Mouse (Mus musculus) kidney, postnatal 14 days (tissue): Measurements from ENCODE around the gene Tmem176a.
A peak's percentile ranks its signal among the peaks of the same experiment; 100 is the strongest.

Source experiments
- DNase-seq: peaks from one replicate; pipeline ENCODE4 v3.0.0; 2022; ENCODE audit warnings: mixed read lengths

Gene Tmem176a

GRCm38 (mm10) chr6:48842111-48842842 is 1.6 kb downstream of the Tmem176a start:
- DNase-seq = peak; percentile 74

DNA sequence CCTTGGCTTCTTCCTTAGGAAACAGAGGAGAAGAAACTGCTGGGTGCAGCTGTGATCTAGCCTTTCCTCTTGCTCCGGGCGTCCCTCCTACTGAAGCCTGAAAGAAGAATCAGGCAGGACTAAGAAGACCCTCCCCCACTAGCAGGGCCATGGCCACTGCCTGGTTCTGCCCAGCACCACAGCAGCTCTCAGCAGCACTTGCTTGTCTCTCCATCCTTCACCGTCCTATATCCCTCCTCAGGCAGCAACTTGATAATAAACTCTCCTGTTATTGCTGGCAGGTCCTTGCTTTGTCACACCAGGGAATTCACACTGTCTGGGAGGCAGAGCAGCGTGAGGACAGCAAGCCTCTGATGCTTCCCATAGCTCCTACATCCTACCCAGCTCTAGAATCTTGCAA is 4.4 kb downstream of the Tmem176a start:
- DNase-seq = no peak

- peak; percentile 72 for DNase-seq
These were observed 11.2 kb downstream of the Tmem176a start for GRCm38 (mm10) chr6:48851820-48852491.

DNA sequence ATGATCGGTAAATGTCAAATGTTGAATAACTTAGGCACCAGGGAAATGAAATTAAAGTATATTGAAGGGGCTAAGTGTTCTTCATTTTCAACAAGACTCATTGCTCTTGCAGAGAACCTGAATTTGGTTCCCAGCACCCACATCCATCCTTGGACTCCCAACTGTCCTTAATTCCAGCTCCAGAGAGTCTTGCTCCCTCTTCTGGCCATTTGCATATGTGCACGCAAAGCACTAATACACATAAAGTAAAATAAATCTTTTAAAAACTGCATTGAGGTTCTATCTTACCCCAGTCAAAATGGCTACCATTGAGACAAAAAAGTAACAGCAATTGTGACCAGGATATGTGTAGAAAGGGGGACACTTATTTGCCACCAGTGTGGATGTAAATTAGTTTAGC is 13.4 kb downstream of the Tmem176a start:
- no peak for DNase-seq

GRCm38 (mm10) chr6:48857613-48858302 is 17.0 kb downstream of the Tmem176a start:
- DNase-seq = peak; percentile 57

GRCm38 (mm10) chr6:48860130-48860815 is 19.6 kb downstream of the Tmem176a start:
- peak; percentile 85 for DNase-seq

- DNase-seq = no peak
These were observed 20.1 kb downstream of the Tmem176a start for GRCm38 (mm10) chr6:48860851-48861250.

GRCm38 (mm10) chr6:48861616-48862280 is 21.0 kb downstream of the Tmem176a start:
- peak; percentile 52 for DNase-seq

DNA sequence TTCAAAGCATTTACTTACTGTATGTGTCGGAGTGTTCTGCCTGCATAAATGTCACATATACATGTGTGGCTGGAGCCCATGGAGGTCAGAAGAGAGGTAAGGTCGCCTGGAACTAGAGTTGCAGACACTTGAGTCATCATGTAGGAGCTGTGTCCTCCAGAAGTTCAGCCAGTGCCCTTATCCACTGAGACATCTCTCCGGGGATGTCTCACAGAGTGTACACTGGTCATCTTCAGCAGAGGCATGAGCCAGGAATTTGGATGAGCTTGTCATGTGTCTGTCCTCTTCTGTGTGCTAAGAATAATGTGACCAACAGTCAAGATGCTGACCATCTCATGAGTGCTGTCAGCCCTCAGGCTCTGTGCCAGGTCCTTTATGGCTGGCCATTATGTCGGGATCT is 22.1 kb downstream of the Tmem176a start:
- DNase-seq = no peak

GRCm38 (mm10) chr6:48863488-48863887 is 22.8 kb downstream of the Tmem176a start:
- peak; percentile 43 for DNase-seq

DNA sequence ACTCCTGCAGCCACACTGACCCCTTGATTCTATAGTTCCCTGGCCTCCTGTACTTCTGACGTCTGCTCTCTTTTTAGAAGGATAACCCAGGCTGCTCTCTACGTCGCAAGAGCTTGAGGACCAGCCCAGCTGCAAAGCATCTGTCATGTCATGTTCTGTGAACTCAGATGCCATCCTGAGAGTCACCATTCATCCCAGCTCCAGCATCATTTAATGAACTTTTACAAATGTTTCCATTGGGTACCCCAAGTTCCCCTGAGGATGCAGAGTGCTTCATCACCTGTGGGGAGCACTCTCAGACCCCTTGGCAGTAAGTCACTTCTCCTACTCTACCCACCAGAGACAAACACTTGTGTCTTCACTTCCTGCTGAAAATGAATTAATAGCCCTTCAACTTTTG is 23.5 kb downstream of the Tmem176a start:
- no peak for DNase-seq

DNA sequence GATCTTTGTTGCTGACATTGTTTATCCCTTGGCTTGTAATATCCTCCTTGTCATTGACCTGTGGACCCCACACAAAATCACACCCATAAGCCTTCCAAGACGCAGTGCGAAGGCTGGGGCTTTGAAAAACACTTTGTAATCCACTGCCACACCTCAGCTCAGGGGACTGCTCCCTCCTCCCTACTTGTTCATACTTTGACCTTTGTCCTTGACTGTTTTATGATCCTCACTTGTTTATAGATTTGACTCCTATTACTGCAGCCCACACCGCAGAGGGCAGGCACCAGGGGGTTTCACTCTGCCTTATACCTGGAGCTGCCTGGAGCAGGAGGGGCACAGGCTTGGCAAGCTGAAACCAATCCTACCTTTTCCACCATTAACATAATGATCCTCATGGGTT is 24.0 kb downstream of the Tmem176a start:
- DNase-seq = peak; percentile 46

DNA sequence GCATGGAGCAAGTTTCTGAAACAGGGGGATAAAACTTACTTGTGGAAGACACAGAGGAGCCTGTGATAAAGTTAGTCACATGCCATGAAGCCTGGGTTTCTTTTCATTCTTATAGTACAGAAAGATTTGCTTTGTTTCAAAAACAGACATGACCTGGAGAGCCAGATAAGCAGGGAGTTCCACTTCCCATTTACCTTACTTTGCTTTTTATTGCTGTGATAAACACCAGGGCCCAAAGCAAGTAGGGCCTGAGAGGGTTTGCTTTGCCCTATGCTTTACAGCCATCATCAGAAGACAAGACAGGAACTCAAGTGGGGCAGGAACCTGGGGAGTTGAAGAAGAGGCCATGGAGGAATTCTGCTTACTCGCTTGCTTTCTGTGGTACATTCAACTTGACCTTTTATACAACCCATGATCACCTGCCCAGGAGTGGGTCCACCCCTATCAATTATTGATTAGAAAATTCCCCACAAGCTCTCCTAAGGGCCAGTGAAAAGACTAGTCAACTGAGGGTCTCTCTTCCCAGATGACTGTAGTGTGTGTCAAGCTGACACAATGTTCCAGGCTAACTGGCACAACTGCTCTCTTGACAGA is 24.5 kb downstream of the Tmem176a start:
- no peak for DNase-seq

DNA sequence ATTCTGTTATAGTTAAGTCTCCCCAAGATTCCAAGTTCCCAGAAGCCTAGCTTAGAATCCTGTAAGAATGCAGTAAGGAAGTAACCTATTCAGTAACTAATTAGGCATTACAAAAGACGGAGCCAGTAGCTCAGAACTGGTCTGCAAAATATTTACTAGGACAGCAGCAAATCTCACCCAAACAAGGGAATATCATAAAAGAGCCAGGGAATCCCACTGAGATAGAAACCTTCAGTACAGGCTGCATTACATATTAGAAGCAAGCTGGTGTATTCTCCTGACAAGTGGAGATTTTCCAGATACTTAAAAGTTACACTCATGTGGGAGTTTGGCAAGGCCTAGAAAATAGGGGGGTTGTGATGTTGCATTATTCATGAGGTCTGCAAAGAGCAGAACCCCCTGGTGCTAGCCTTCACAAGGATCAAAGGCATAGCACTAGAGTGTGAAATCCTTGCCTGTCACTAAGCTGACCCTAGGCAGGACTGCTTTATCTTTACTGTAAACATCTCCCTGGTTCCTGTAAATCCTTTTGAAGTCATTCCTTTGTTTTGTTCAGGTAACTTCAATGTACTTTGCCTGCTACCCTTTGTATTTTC is 25.7 kb downstream of the Tmem176a start:
- DNase-seq = peak; percentile 50

DNA sequence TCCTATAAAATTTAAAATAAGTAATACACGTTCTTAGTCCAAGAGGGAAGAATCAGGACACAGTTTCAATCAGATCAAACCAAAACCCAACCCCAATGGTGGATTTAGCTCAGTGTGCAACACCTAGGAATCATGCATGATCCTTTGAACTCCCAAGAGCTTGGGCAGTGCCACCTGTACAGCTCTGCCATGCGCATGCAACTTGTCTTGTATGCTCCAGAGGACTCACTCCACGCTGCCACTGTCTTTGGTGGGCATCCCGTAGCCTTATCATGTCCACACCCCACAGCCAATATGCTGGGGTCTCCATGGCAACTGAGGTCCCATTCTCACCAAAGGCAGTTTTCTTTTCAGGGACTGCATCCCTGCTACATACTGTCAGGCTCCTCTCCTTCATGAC is 26.4 kb downstream of the Tmem176a start:
- no peak for DNase-seq

DNA sequence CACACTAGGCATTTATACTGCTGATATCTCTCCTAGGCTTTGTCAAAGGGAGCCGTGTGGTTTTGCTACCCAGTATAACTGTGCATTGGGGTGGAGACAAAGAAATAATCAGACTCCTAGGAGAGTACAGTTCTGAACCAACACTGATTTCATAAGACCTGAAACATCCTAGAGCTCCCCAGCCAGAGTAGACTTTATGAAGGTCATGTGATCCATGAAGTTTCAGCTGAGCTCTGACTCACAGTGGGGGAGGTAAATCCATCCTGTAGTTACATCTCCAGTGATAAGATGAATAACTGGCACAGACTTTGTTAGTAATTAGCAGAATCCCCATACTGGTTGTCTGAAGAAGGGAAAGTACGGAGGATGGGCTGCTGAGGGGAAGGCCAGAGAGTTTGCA is 29.1 kb downstream of the Tmem176a start:
- DNase-seq = no peak

- DNase-seq = no peak
These were observed 31.9 kb downstream of the Tmem176a start, which contains the start of gene Aoc1 for GRCm38 (mm10) chr6:48872596-48872995. Aoc1 (plus strand) TSS chr6:48872896.

DNA sequence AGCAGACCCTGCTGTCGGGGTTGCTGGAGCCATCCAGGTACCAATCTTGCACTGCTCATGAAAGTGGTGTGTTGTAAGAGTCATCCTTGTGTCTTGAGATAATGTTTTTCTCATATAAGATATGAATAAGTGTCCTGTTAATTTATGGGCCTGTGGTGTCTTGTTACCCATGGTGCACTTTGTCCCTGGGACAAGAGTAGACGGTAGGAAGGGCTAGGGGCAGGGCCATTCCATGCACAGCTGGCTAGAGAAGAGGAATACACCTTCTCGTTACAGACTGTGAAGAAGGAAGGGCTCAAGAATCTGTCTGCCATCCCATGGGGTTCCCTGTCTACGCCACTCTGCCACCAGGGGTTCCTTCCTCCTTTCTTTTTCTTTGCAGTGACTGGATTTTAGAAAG is 33.9 kb downstream of the Tmem176a start:
- no peak for DNase-seq

- no peak for DNase-seq
These were observed 34.8 kb downstream of the Tmem176a start for GRCm38 (mm10) chr6:48875515-48875914.

GRCm38 (mm10) chr6:48876510-48877135 is 35.9 kb downstream of the Tmem176a start:
- DNase-seq = no peak

DNA sequence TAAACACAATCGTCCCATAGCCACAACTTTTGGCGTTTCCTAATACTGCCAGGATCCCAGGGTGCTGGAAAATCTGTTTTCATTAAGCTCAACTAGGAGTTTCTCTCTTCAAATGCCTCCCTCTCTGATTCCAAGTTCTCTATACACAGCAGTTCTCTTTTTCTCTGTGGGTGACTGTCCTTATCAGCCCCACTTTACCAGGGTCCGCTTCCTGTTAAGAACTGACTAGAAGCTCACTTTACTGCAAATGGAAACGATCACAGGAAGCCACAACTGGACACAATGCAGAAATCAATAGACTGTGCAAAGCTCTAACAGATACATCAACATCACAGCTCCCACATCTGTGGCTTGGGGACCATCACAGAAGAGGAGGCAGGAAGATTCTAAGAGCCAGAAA is 53.5 kb downstream of the Tmem176a start:
- no peak for DNase-seq
